Mouse (Mus musculus): ENCODE measurements around the gene Rab3b. TPM values are rescaled to one million over a fixed set of nuclear protein-coding genes. Genes with fewer than 3 reads are reported as not detected.

Gene Rab3b
- polyA plus RNA-seq, 2 experiments = 1.3 to 2.2 TPM

GRCm38 (mm10) chr4:108866806-108867205 lies 12.1 kb upstream of the Rab3b start:
- H3K9me3 ChIP-seq (ENCODE audit: control insufficient read depth, low read length) = no peaks in the 10 kb centered on the region
- H3K4me3 ChIP-seq (ENCODE audit: insufficient read depth in 1 of 2, low read depth in 2 of 2, low read length in 2 of 2) = peak overlapping the region in 1 of 2 experiments; percentile 13; a peak in 1 of 4 replicates
- H3K9ac ChIP-seq (replicated peaks) = peak overlapping the region; percentile 25; the same call in 1 of the 2 replicates
- no peaks in the 10 kb centered on the region for H3K27me3 ChIP-seq (ENCODE audit: control insufficient read depth, insufficient read depth, low read length)
- H3K36me3 ChIP-seq (replicated peaks; ENCODE audit: control insufficient read depth, insufficient read depth, low read depth) = no peaks in the 10 kb centered on the region
- peak overlapping the region; percentile 63 for H3K4me2 ChIP-seq (ENCODE audit: low read depth)
- ATAC-seq (ENCODE audit: insufficient read depth) (peak; percentile 90), DNase-seq (ENCODE audit: low read depth in 3 of 3, low spot score in 3 of 3) (peak; percentile 57 to 67 (median 59))
- 22% methylated on average over 7 of the region's 7 CpGs for WGBS (ENCODE audit: insufficient replicate concordance)
- peak overlapping the region; percentile 34 for H3K27ac ChIP-seq
- TF ChIP-seq EP300 (IDR thresholded peaks at IDR 0.05; ENCODE audit: low read depth) (peak; percentile 68; the same call in 1 of the 2 replicates), CTCF (IDR thresholded peaks at IDR 0.05; ENCODE audit: low read depth) (no peak)
- peaks cover 6 to 7% of the 10 kb centered on the region in 2 experiments; a peak in 3 of 4 replicates for H3K4me1 ChIP-seq (replicated peaks; ENCODE audit: control insufficient read depth in 2 of 2, insufficient read depth in 2 of 2, low read length in 1 of 2)

GRCm38 (mm10) chr4:108869730-108870374 lies 9.0 kb upstream of the Rab3b start:
- no peak overlapping the region for H3K4me3 ChIP-seq (ENCODE audit: insufficient read depth in 1 of 2, low read depth in 2 of 2, low read length in 2 of 2)
- peaks cover 6 to 7% of the 10 kb centered on the region in 2 experiments; a peak in 3 of 4 replicates for H3K4me1 ChIP-seq (replicated peaks; ENCODE audit: control insufficient read depth in 2 of 2, insufficient read depth in 2 of 2, low read length in 1 of 2)
- H3K27ac ChIP-seq = no peak overlapping the region
- no peaks in the 10 kb centered on the region for H3K36me3 ChIP-seq (replicated peaks; ENCODE audit: control insufficient read depth, insufficient read depth, low read depth)
- no peaks in the 10 kb centered on the region for H3K27me3 ChIP-seq (ENCODE audit: control insufficient read depth, insufficient read depth, low read length)
- no peak overlapping the region for H3K4me2 ChIP-seq (ENCODE audit: low read depth)
- WGBS (ENCODE audit: insufficient replicate concordance) = 25% methylated on average over 10 of the region's 10 CpGs
- no peak overlapping the region for H3K9ac ChIP-seq (replicated peaks)
- peak; percentile 58 for ATAC-seq (ENCODE audit: insufficient read depth)
- no peak for TF ChIP-seq EP300 (IDR thresholded peaks at IDR 0.05; ENCODE audit: low read depth)
- peak; percentile 94 for TF ChIP-seq CTCF (IDR thresholded peaks at IDR 0.05; ENCODE audit: low read depth)
- DNase-seq (ENCODE audit: low read depth in 3 of 3, low spot score in 3 of 3) = peak; percentile 73 to 78 (median 73)
- H3K9me3 ChIP-seq (ENCODE audit: control insufficient read depth, low read length) = no peaks in the 10 kb centered on the region

GRCm38 (mm10) chr4:108873746-108874145 lies 5.1 kb upstream of the Rab3b start:
- Histone ChIP-seq H3K4me1 (replicated peaks; ENCODE audit: control insufficient read depth in 2 of 2, insufficient read depth in 2 of 2, low read length in 1 of 2) (no peaks in the 10 kb centered on the region), H3K4me2 (ENCODE audit: low read depth) (no peak overlapping the region), H3K9ac (replicated peaks) (no peak overlapping the region), H3K27me3 (ENCODE audit: control insufficient read depth, insufficient read depth, low read length) (no peaks in the 10 kb centered on the region), H3K27ac (no peak overlapping the region), H3K9me3 (ENCODE audit: control insufficient read depth, low read length) (no peaks in the 10 kb centered on the region), H3K4me3 (ENCODE audit: insufficient read depth in 1 of 2, low read depth in 2 of 2, low read length in 2 of 2) (no peak overlapping the region), H3K36me3 (replicated peaks; ENCODE audit: control insufficient read depth, insufficient read depth, low read depth) (no peaks in the 10 kb centered on the region)
- no peak for DNase-seq (ENCODE audit: low read depth in 3 of 3, low spot score in 3 of 3)
- ATAC-seq (ENCODE audit: insufficient read depth) = no peak
- TF ChIP-seq EP300 (IDR thresholded peaks at IDR 0.05; ENCODE audit: low read depth) (no peak), CTCF (IDR thresholded peaks at IDR 0.05; ENCODE audit: low read depth) (no peak)
- WGBS (ENCODE audit: insufficient replicate concordance) = 74% methylated on average over 5 of the region's 5 CpGs

GRCm38 (mm10) chr4:108877901-108878300 lies 962 bp upstream of the Rab3b start:
- DNase-seq (ENCODE audit: low read depth in 3 of 3, low spot score in 3 of 3) = no peak

GRCm38 (mm10) chr4:108883815-108884214 lies 5.0 kb downstream of the Rab3b start:
- DNase-seq (ENCODE audit: low read depth in 3 of 3, low spot score in 3 of 3) (no peak), ATAC-seq (ENCODE audit: insufficient read depth) (no peak)
- no peaks in the 10 kb centered on the region for H3K9me3 ChIP-seq (ENCODE audit: control insufficient read depth, low read length)
- peaks cover 7% of the 10 kb centered on the region for H3K27me3 ChIP-seq (ENCODE audit: control insufficient read depth, insufficient read depth, low read length)
- TF ChIP-seq CTCF (IDR thresholded peaks at IDR 0.05; ENCODE audit: low read depth) (no peak), EP300 (IDR thresholded peaks at IDR 0.05; ENCODE audit: low read depth) (no peak)
- WGBS (ENCODE audit: insufficient replicate concordance) = 57% methylated on average over 13 of the region's 13 CpGs
- H3K36me3 ChIP-seq (replicated peaks; ENCODE audit: control insufficient read depth, insufficient read depth, low read depth) = no peaks in the 10 kb centered on the region
- no peak overlapping the region for H3K4me3 ChIP-seq (ENCODE audit: insufficient read depth in 1 of 2, low read depth in 2 of 2, low read length in 2 of 2)
- no peaks in the 10 kb centered on the region; a peak in 1 of 4 replicates for H3K4me1 ChIP-seq (replicated peaks; ENCODE audit: control insufficient read depth in 2 of 2, insufficient read depth in 2 of 2, low read length in 1 of 2)
- no peak overlapping the region for H3K9ac ChIP-seq (replicated peaks)
- H3K27ac ChIP-seq = no peak overlapping the region
- no peak overlapping the region for H3K4me2 ChIP-seq (ENCODE audit: low read depth)

More at GRCm38 (mm10) chr4:108877901-108878300, 962 bp upstream of the Rab3b start:
- H3K4me2 ChIP-seq (ENCODE audit: low read depth) = no peak overlapping the region
- no peak overlapping the region for H3K9ac ChIP-seq (replicated peaks)
- 59% methylated on average over 6 of the region's 6 CpGs for WGBS (ENCODE audit: insufficient replicate concordance)
- H3K4me1 ChIP-seq (replicated peaks; ENCODE audit: control insufficient read depth in 2 of 2, insufficient read depth in 2 of 2, low read length in 1 of 2) = no peaks in the 10 kb centered on the region; a peak in 1 of 4 replicates
- no peak for ATAC-seq (ENCODE audit: insufficient read depth)
- H3K9me3 ChIP-seq (ENCODE audit: control insufficient read depth, low read length) = no peaks in the 10 kb centered on the region
- TF ChIP-seq CTCF (IDR thresholded peaks at IDR 0.05; ENCODE audit: low read depth) (no peak), EP300 (IDR thresholded peaks at IDR 0.05; ENCODE audit: low read depth) (no peak)
- H3K27ac ChIP-seq = no peak overlapping the region
- no peak overlapping the region for H3K4me3 ChIP-seq (ENCODE audit: insufficient read depth in 1 of 2, low read depth in 2 of 2, low read length in 2 of 2)
- H3K27me3 ChIP-seq (ENCODE audit: control insufficient read depth, insufficient read depth, low read length) = peaks cover 7% of the 10 kb centered on the region
- no peaks in the 10 kb centered on the region for H3K36me3 ChIP-seq (replicated peaks; ENCODE audit: control insufficient read depth, insufficient read depth, low read depth)

Measured in liver, embryonic 14.5 days (tissue).